Mouse (Mus musculus) megakaryocyte, embryonic 14.5 days (primary cell): ENCODE measurements around the gene C8g.

Experiments
- FLI1 ChIP-seq: IDR thresholded peaks from 2 replicates; pipeline ENCODE4 v1.6.1; 2012; ENCODE audit warnings: low read length, inconsistent platforms, mixed read lengths
- GATA1 ChIP-seq: IDR thresholded peaks from 3 replicates; pipeline ENCODE4 v1.6.1; 2012; ENCODE audit warnings: mixed read lengths, low read length, inconsistent platforms, borderline replicate concordance

DNA sequence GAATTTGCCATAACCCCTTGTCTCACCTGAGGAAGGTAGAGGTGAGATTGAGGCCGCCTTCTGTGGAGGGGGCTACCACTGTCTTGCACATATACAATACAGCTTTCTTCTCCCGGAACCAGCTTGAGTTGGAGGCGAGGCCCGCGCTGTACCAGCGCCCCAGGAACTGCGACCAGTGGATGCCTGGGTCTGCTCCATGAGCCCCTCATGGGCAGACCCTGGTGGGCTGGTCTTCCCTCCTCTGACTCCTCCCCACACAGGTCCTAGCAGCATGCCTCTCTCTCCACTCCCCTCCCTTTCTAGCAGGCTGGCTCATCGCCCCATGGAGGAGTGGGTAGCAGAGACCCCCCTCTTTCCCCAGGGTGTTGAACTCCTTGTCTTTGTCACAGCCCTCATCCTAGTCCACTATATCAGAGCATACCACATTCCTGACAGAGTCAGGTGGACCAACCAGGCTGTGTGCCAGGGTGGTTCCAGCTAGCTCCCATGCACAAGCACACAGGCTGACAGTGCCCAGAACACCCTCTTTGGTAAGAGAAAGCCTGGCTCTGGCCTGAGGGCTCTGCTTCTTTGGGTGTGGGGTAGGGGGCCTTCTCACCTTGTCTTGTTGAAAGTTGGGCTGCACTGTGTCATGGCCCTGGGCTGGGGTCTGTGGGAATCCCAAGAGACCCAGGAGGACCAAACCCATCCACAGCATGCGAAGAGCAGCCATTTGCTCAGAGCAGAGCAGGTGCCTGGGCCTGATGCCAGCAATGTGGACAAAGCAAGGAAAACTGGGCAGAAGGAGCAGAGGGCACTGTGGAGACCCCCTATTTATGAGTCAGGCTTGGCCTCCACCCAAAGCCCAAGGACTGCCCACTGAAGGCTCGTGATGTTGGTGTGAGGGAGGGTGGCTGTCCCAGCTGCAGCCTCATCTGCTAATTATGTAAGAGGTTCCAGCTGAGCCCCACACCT is 32.3 kb downstream of the C8g start:
- TF ChIP-seq GATA1 (no peak), FLI1 (no peak)
